ENCODE assay signal across 8 mouse cellular contexts in genomic region chr16:97534876-97535461, GRCm38 (mm10). TPM values are rescaled to one million over a fixed set of nuclear protein-coding genes. Genes with fewer than 3 reads are reported as not detected.
DNase-seq lines count a peak whose midpoint lies in the region; ATAC-seq and TF ChIP-seq lines count a peak whose summit lies in the region.

No protein-coding gene starts in this region.

- no peaks in the 10 kb centered on the region for H3K9me3 ChIP-seq in intestine, embryonic 14.5 days (ENCODE audit: control insufficient read depth, low read length)

- peak overlapping the region; percentile 6 for H3K4me3 ChIP-seq in intestine, embryonic 14.5 days (ENCODE audit: low read depth, low read length)
- peak overlapping the region; percentile 37 for H3K4me3 ChIP-seq in left cerebral cortex, adult 2 months

- peak overlapping the region; percentile 43 for H3K4me2 ChIP-seq in intestine, embryonic 14.5 days (ENCODE audit: low read length)

- peaks cover 26% of the 10 kb centered on the region for H3K4me1 ChIP-seq in intestine, embryonic 14.5 days (replicated peaks; ENCODE audit: control insufficient read depth, insufficient read depth, low read length)

- intact Hi-C loops in left cerebral cortex, adult 2 months (cut with DNase I): no loop called here

- ATAC-seq in intestine, embryonic 14.5 days (replicated peaks; ENCODE audit: low FRiP score, low TSS enrichment, low read depth): peak; percentile 65

- no peaks in the 10 kb centered on the region for H3K27me3 ChIP-seq in intestine, embryonic 14.5 days (replicated peaks; ENCODE audit: control insufficient read depth, insufficient read depth, low read length)

- peak overlapping the region; percentile 89 for H3K27ac ChIP-seq in intestine, embryonic 14.5 days (ENCODE audit: low read depth)
- peak overlapping the region; percentile 87 for H3K27ac ChIP-seq in left cerebral cortex, adult 2 months

- WGBS in intestine, embryonic 14.5 days: 19% methylated on average over 5 of the region's 5 CpGs

- DNase-seq in cerebellum, adult 18-20 months: peak; percentile 19 to 24
- no peak for DNase-seq in cerebellum, postnatal 36 days
- peak; percentile 21 for DNase-seq in embryo, embryonic 10.5 days (ENCODE audit: low spot score)
- peak; percentile 30 for DNase-seq in gastrocnemius, postnatal 25 days
- DNase-seq in intestine, embryonic 14.5 days (ENCODE audit: low spot score): peak; percentile 77
- peak; percentile 34 to 35 for DNase-seq in left cerebral cortex, adult 2 months (ENCODE audit: extremely low spot score in 1 of 2, low spot score in 2 of 2)
- peak; percentile 82 for DNase-seq in lung, postnatal 25 days (ENCODE audit: low spot score)
- peak; percentile 70 for DNase-seq in retina, postnatal 1 day

- no peak overlapping the region for H3K9ac ChIP-seq in intestine, embryonic 14.5 days (ENCODE audit: low read length)

- H3K36me3 ChIP-seq in intestine, embryonic 14.5 days (ENCODE audit: control insufficient read depth, insufficient read depth, low read length): no peaks in the 10 kb centered on the region

- no peak for TF ChIP-seq CTCF in left cerebral cortex, adult 2 months (IDR thresholded peaks at IDR 0.05)

RNA-seq across cellular contexts. Expression of gene Fam3b, which starts 20.4 kb away (rescaled TPM):
- not detected for total RNA-seq in gastrocnemius, postnatal 25 days (2021)
- 0.26 TPM in 1 of 2 replicates, not detected in the other for polyA plus RNA-seq in intestine, embryonic 14.5 days (2014; fragmentation: Nextera tagmentation; extraction: Ambion mirVana)
- total RNA-seq in left cerebral cortex, adult 2 months (2021): not detected

Comparison
In these comparisons a context has a peak if more than half of its experiments do, and no peak if none do; other contexts are left out.
1. DNase-seq: peak in cerebellum, adult 18-20 months (2 of 2), embryo, embryonic 10.5 days (single experiment), gastrocnemius, postnatal 25 days (single experiment), intestine, embryonic 14.5 days (single experiment), left cerebral cortex, adult 2 months (2 of 2), lung, postnatal 25 days (single experiment) and retina, postnatal 1 day (single experiment); none in cerebellum, postnatal 36 days (0 of 2).